ENCODE assay signal across 8 mouse cellular contexts in the genomic region with DNA sequence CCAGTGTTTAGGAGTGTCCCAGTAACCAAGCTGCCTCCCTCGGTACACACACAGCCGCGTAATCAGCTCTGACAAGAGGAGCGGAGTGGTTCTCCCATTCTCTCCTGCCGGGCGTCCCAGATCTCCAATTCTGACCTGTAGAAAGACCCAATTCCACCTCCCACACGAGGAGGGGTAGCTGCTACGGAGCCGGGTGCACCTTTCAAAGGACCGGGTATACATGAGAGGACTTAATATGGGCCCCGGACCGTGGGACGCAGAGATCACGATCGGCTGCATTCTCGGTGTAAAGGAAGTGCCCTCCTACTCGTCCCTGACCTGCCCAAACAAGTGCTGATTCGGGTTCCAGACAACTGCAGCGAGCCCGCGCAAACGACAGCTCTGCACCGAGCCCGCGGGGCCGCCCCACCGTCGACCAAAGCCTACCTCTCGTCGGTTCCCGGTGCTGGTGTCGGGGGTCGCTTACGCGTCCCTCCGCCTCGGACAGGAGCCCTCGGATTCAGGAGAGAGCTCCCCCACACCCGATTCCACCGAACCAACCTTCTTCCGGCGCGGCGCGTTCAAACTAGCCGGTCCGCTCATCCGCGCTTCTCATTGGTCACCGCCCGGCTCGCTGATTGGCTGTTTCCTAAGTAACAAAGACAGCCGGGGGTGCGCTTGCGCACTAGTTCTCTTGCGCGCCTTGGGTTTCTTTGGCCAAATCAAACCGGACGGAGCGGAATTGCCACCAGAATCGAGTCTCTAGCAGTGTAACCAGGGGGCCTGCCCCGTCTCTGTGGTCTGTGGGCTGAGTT. TPM values are rescaled to one million over a fixed set of nuclear protein-coding genes. Genes with fewer than 3 reads are reported as not detected.
A peak's percentile ranks its signal among the peaks of the same experiment; 100 is the strongest.
DNase-seq lines count a peak whose midpoint lies in the region; ATAC-seq and TF ChIP-seq lines count a peak whose summit lies in the region.

TSS of gene Kif18b (minus strand) at position 568 of the 794 bp plus-strand sequence.

- TF ChIP-seq EP300 in heart, adult 2 months (IDR thresholded peaks at IDR 0.05; ENCODE audit: insufficient read depth, low read depth, low read length), result no peak

- H3K4me2 ChIP-seq in embryonic facial prominence, embryonic 14.5 days (ENCODE audit: low read depth, low read length), result peak within 1 kb of the TSS; percentile 71
- peak within 1 kb of the TSS; percentile 78 for H3K4me2 ChIP-seq in limb, embryonic 13.5 days (replicated peaks)
- H3K4me2 ChIP-seq in midbrain, embryonic 16.5 days (ENCODE audit: low read length), result peak within 1 kb of the TSS; percentile 86

- TF ChIP-seq POLR2A in heart, adult 2 months (IDR thresholded peaks at IDR 0.05; ENCODE audit: insufficient read depth, low read depth, low read length), result no peak

- intact Hi-C loops in heart, adult 2 months (cut with DNase I), result no loop called here

- H3K27ac ChIP-seq in embryonic facial prominence, embryonic 14.5 days (replicated peaks; ENCODE audit: low read depth, low read length), result peak within 1 kb of the TSS; percentile 94
- H3K27ac ChIP-seq in heart, adult 2 months, result peak within 1 kb of the TSS; percentile 30; the same call in 1 of the 2 replicates
- H3K27ac ChIP-seq in limb, embryonic 13.5 days, result peak within 1 kb of the TSS; percentile 88
- H3K27ac ChIP-seq in midbrain, embryonic 16.5 days (ENCODE audit: low read length), result peak within 1 kb of the TSS; percentile 74

- WGBS in embryonic facial prominence, embryonic 14.5 days, result under 1% methylated on average over 59 of the region's 62 CpGs
- under 1% methylated on average over 62 of the region's 62 CpGs for WGBS in heart, adult 2 months
- under 1% methylated on average over 62 of the region's 62 CpGs for WGBS in limb, embryonic 13.5 days
- under 1% methylated on average over 62 of the region's 62 CpGs for WGBS in midbrain, embryonic 16.5 days

- peak within 1 kb of the TSS; percentile 71 for H3K4me3 ChIP-seq in embryonic facial prominence, embryonic 14.5 days (ENCODE audit: low read depth, low read length)
- H3K4me3 ChIP-seq in heart, adult 2 months, result peak within 1 kb of the TSS; percentile 79
- peak within 1 kb of the TSS; percentile 73 for H3K4me3 ChIP-seq in limb, embryonic 13.5 days
- peak within 1 kb of the TSS; percentile 46 for H3K4me3 ChIP-seq in midbrain, embryonic 16.5 days (ENCODE audit: low read depth, low read length)

- H3K27me3 ChIP-seq in embryonic facial prominence, embryonic 14.5 days (replicated peaks; ENCODE audit: control insufficient read depth, insufficient read depth, low read length), result no peaks in the 10 kb centered on the region
- no peaks in the 10 kb centered on the region for H3K27me3 ChIP-seq in heart, adult 2 months (ENCODE audit: control insufficient read depth, insufficient read depth, low read length)
- no peaks in the 10 kb centered on the region for H3K27me3 ChIP-seq in limb, embryonic 13.5 days
- H3K27me3 ChIP-seq in midbrain, embryonic 16.5 days (ENCODE audit: control insufficient read depth, insufficient read depth, low read depth, low read length), result no peaks in the 10 kb centered on the region

- H3K9me3 ChIP-seq in embryonic facial prominence, embryonic 14.5 days (ENCODE audit: control insufficient read depth, low read length), result no peaks in the 10 kb centered on the region
- no peaks in the 10 kb centered on the region for H3K9me3 ChIP-seq in limb, embryonic 13.5 days
- H3K9me3 ChIP-seq in midbrain, embryonic 16.5 days (replicated peaks; ENCODE audit: control insufficient read depth, low read length, poor library complexity, severe bottlenecking), result no peaks in the 10 kb centered on the region

- peaks cover 14% of the 10 kb centered on the region; the same call in 1 of the 2 replicates for H3K36me3 ChIP-seq in embryonic facial prominence, embryonic 14.5 days (ENCODE audit: control insufficient read depth, insufficient read depth, low read length)
- no peaks in the 10 kb centered on the region for H3K36me3 ChIP-seq in heart, adult 2 months (ENCODE audit: control insufficient read depth, insufficient read depth, low read length)
- peaks cover 7% of the 10 kb centered on the region; the same call in 1 of the 2 replicates for H3K36me3 ChIP-seq in limb, embryonic 13.5 days
- H3K36me3 ChIP-seq in midbrain, embryonic 16.5 days (ENCODE audit: control insufficient read depth, insufficient read depth, low read length), result no peaks in the 10 kb centered on the region

- H3K4me1 ChIP-seq in embryonic facial prominence, embryonic 14.5 days (ENCODE audit: control insufficient read depth, insufficient read depth, low read length), result 0 out of 2 replicates have a peak, but pooled peaks cover 4% of the 10 kb centered on the region
- H3K4me1 ChIP-seq in heart, adult 2 months (ENCODE audit: control insufficient read depth, insufficient read depth, low read length), result no peaks in the 10 kb centered on the region
- H3K4me1 ChIP-seq in limb, embryonic 13.5 days, result peaks cover 33% of the 10 kb centered on the region
- peaks cover 19% of the 10 kb centered on the region for H3K4me1 ChIP-seq in midbrain, embryonic 16.5 days (ENCODE audit: control insufficient read depth, insufficient read depth, low read length)

- H3K79me2 ChIP-seq in heart, adult 2 months (replicated peaks; ENCODE audit: control insufficient read depth, insufficient read depth, low read length), result no peaks in the 10 kb centered on the region

- TF ChIP-seq CTCF in heart, adult 2 months (IDR thresholded peaks at IDR 0.05), result no peak

- peak; percentile 99 for DNase-seq in 3T3-L1 (ENCODE audit: low read depth, low spot score)
- peak; percentile 86 to 90 for DNase-seq in adrenal gland, postnatal 4 days (ENCODE audit: low spot score in 2 of 2)
- DNase-seq in embryonic facial prominence, embryonic 14.5 days (ENCODE audit: low spot score), result peak; percentile 99
- DNase-seq in heart, adult 2 months, result peak; percentile 90 to 95
- peak; percentile 94 to 95 for DNase-seq in kidney, adult 8-10 months
- peak; percentile 91 to 97 for DNase-seq in spleen, postnatal 10 days (ENCODE audit: low spot score in 2 of 2)

- peak; percentile 94 for ATAC-seq in embryonic facial prominence, embryonic 14.5 days (ENCODE audit: low read depth)
- ATAC-seq in limb, embryonic 13.5 days (ENCODE audit: low FRiP score, low read depth), result peak; percentile 95
- peak; percentile 87 for ATAC-seq in midbrain, embryonic 16.5 days

- H3K9ac ChIP-seq in embryonic facial prominence, embryonic 14.5 days (ENCODE audit: low read depth, low read length), result peak within 1 kb of the TSS; percentile 64
- peak within 1 kb of the TSS; percentile 61 for H3K9ac ChIP-seq in heart, adult 2 months (ENCODE audit: low read depth, low read length)
- H3K9ac ChIP-seq in limb, embryonic 13.5 days, result peak within 1 kb of the TSS; percentile 75
- H3K9ac ChIP-seq in midbrain, embryonic 16.5 days (ENCODE audit: low read depth, low read length), result peak within 1 kb of the TSS; percentile 64

RNA-seq across cellular contexts. Expression of gene Kif18b, which starts in this region (rescaled TPM):
- 10 to 100 TPM; 16.1 to 20.1 TPM for total RNA-seq in adrenal gland, postnatal 4 days (2021)
- 6.6 and 7.0 TPM in 2 replicates for polyA plus RNA-seq in embryonic facial prominence, embryonic 14.5 days (2014; fragmentation: Nextera tagmentation; extraction: Ambion mirVana)
- under 1 TPM; 0.10 to 0.32 TPM for total RNA-seq in heart, adult 2 months (2021)
- polyA plus RNA-seq in heart, adult 2 months (2012; rRNA removed), result 0.18 and 0.32 TPM in 2 replicates
- 10.8 and 11.0 TPM in 2 replicates for polyA plus RNA-seq in limb, embryonic 13.5 days (2015; fragmentation: Nextera tagmentation; extraction: Ambion mirVana)
- polyA plus RNA-seq in midbrain, embryonic 16.5 days (2015; fragmentation: Nextera tagmentation; extraction: Ambion mirVana), result 0.75 and 1.4 TPM in 2 replicates

Comparison
In these comparisons a context has a peak if more than half of its experiments do, and no peak if none do; other contexts are left out.
1. Peak in every context shown above with its lines: DNase-seq, ATAC-seq, H3K4me3 ChIP-seq and H3K27ac ChIP-seq.
2. RNA of gene Kif18b (total RNA-seq): 16.1 to 20.1 TPM in adrenal gland, postnatal 4 days; 0.10 to 0.32 TPM in heart, adult 2 months; every median in the first group is over 10 times any median in the second.
3. Peak in DNase-seq, H3K4me3 ChIP-seq, H3K27ac ChIP-seq and H3K9ac ChIP-seq in heart, adult 2 months; RNA of the gene not detected or under 1 TPM.
4. H3K27ac ChIP-seq: peak in every context shown above with its lines; median percentile 94 in embryonic facial prominence, embryonic 14.5 days; 88 in limb, embryonic 13.5 days; 74 in midbrain, embryonic 16.5 days; 30 in heart, adult 2 months.